Mouse (Mus musculus) limb, embryonic 14.5 days (tissue): Measurements from ENCODE around the gene Ybx2. TPM values are rescaled to one million over a fixed set of nuclear protein-coding genes. Genes with fewer than 3 reads are reported as not detected.
A peak's percentile ranks its signal among the peaks of the same experiment; 100 is the strongest.

Experiments used
- ATAC-seq: fragments of 200-750 bp; cut with Nextera tagmentation; 2 replicates; pipeline ENCODE4 v1.8.0; 2017; ENCODE audit warnings: low read depth, moderate number of reproducible peaks, moderate TSS enrichment; ENCODE audit not compliant: low FRiP score
- DNase-seq: peaks from one replicate; pipeline ENCODE4 v3.0.0-alpha.2; 2015; ENCODE audit warnings: low spot score
- H3K27ac ChIP-seq: fragments of 300-500 bp; sonication (generic); replicated peaks from 2 replicates; pipeline ENCODE4 v1.5.1; 2014; ENCODE audit warnings: low read depth, mild to moderate bottlenecking, low read length, moderate library complexity, mixed read lengths
- H3K27me3 ChIP-seq: fragments of 300-500 bp; sonication (generic); 2 replicates; pipeline ENCODE4 v1.6.1; 2014; ENCODE audit warnings: low read length, mixed read lengths; ENCODE audit not compliant: control insufficient read depth, insufficient read depth
- H3K36me3 ChIP-seq: fragments of 300-500 bp; sonication (generic); 2 replicates; pipeline ENCODE4 v1.6.1; 2014; ENCODE audit warnings: mild to moderate bottlenecking, low read length, moderate library complexity, mixed read lengths; ENCODE audit not compliant: control insufficient read depth, insufficient read depth
- H3K4me1 ChIP-seq: fragments of 300-500 bp; sonication (generic); 2 replicates; pipeline ENCODE4 v1.6.1; 2014; ENCODE audit warnings: antibody characterized with exemption, low read length, mixed read lengths; ENCODE audit not compliant: control insufficient read depth, insufficient read depth
- H3K4me2 ChIP-seq: fragments of 300-500 bp; sonication (generic); replicated peaks from 2 replicates; pipeline ENCODE4 v1.6.1; 2014; ENCODE audit warnings: low read depth, mild to moderate bottlenecking, low read length, moderate library complexity; ENCODE audit not compliant: severe bottlenecking
- H3K4me3 ChIP-seq: fragments of 300-500 bp; sonication (generic); replicated peaks from 2 replicates; pipeline ENCODE4 v1.5.1; 2014; ENCODE audit warnings: low read length
- H3K9ac ChIP-seq: fragments of 300-500 bp; sonication (generic); 2 replicates; pipeline ENCODE4 v1.6.1; 2014; ENCODE audit warnings: mild to moderate bottlenecking, low read depth, low read length, moderate library complexity; ENCODE audit not compliant: severe bottlenecking
- H3K9me3 ChIP-seq: fragments of 300-500 bp; sonication (generic); 2 replicates; pipeline ENCODE4 v1.6.1; 2016; ENCODE audit warnings: low read length; ENCODE audit not compliant: control insufficient read depth
- POLR2A ChIP-seq: fragments of 200-500 bp; IDR thresholded peaks from 2 replicates; pipeline ENCODE4 v1.8.0; 2012; ENCODE audit warnings: inconsistent platforms, mild to moderate bottlenecking, moderate library complexity, borderline replicate concordance; ENCODE audit not compliant: insufficient read depth, insufficient read length; ENCODE audit errors: extremely low read depth
- WGBS: fragments of 180-500 bp; shearing (Covaris S2); extraction: QIAGEN DNeasy Blood & Tissue Kit; methylation state at CpG from one replicate; pipeline ENCODE4 v1.1.7; 2014; 5-methylcytosine and 5-hydroxymethylcytosine counted together
- polyA plus RNA-seq, 2 experiments: library from polyadenylated mRNA; depleted of rRNA in 1 of 2; stranded (reverse) in 1 of 2; unstranded in 1 of 2; fragments of >200 nt; fragmentation: Nextera tagmentation in 1 of 2; extraction: Ambion mirVana in 1 of 2; gene quantifications; 2 replicates each; pipeline versions ENCODE4 v1.2.1 to v1.2.3; 2012 to 2014

Gene Ybx2
- polyA plus RNA-seq (2012; rRNA removed) = 70.1 and 92.8 TPM in 2 replicates
- polyA plus RNA-seq (2014; fragmentation: Nextera tagmentation; extraction: Ambion mirVana) = 7.2 and 10.2 TPM in 2 replicates

GRCm38 (mm10) chr11:69935137-69935879, at the start of gene Ybx2:
TSS of gene Ybx2 (plus strand) at chr11:69935796.
- H3K4me2 ChIP-seq = peak within 1 kb of the TSS; percentile 100
- DNase-seq (peak; percentile 93), ATAC-seq (peak; percentile 91)
- no peaks in the 10 kb centered on the region for H3K9me3 ChIP-seq
- no peak for TF ChIP-seq POLR2A
- H3K27me3 ChIP-seq = no peaks in the 10 kb centered on the region
- H3K4me3 ChIP-seq = peak within 1 kb of the TSS; percentile 65
- WGBS = 1% methylated on average over 31 of the region's 62 CpGs
- H3K36me3 ChIP-seq = no peaks in the 10 kb centered on the region
- H3K4me1 ChIP-seq = peaks cover 26% of the 10 kb centered on the region
- peak within 1 kb of the TSS; percentile 65 for H3K9ac ChIP-seq
- no peak within 1 kb of the TSS for H3K27ac ChIP-seq

- Histone ChIP-seq H3K4me2 (no peak overlapping the region), H3K4me3 (no peak overlapping the region), H3K27me3 (no peaks in the 10 kb centered on the region), H3K36me3 (no peaks in the 10 kb centered on the region), H3K27ac (no peak overlapping the region), H3K4me1 (no peaks in the 10 kb centered on the region), H3K9ac (no peak overlapping the region), H3K9me3 (no peaks in the 10 kb centered on the region)
- TF ChIP-seq POLR2A = no peak
- 71% methylated on average over 8 of the region's 8 CpGs for WGBS
- no peak for ATAC-seq
- DNase-seq = no peak
Measured at GRCm38 (mm10) chr11:69886907-69887635, 48.5 kb upstream of the Ybx2 start.

- no peak overlapping the region for H3K27ac ChIP-seq
- no peaks in the 10 kb centered on the region for H3K4me1 ChIP-seq
- H3K4me2 ChIP-seq = no peak overlapping the region
- no peak overlapping the region for H3K4me3 ChIP-seq
- WGBS = 81% methylated on average over 4 of the region's 4 CpGs
- no peak for DNase-seq
- H3K9me3 ChIP-seq = no peaks in the 10 kb centered on the region
- no peaks in the 10 kb centered on the region for H3K36me3 ChIP-seq
- no peak for ATAC-seq
- no peak for TF ChIP-seq POLR2A
- no peaks in the 10 kb centered on the region for H3K27me3 ChIP-seq
- H3K9ac ChIP-seq = no peak overlapping the region
Measured at GRCm38 (mm10) chr11:69891482-69891881, 44.1 kb upstream of the Ybx2 start.

GRCm38 (mm10) chr11:69894671-69895070, 40.9 kb upstream of the Ybx2 start:
- Histone ChIP-seq H3K4me3 (no peak overlapping the region), H3K4me1 (peaks cover 4% of the 10 kb centered on the region), H3K9me3 (no peaks in the 10 kb centered on the region), H3K27ac (no peak overlapping the region), H3K36me3 (no peaks in the 10 kb centered on the region), H3K9ac (no peak overlapping the region), H3K27me3 (no peaks in the 10 kb centered on the region), H3K4me2 (no peak overlapping the region)
- DNase-seq (no peak), ATAC-seq (no peak)
- no peak for TF ChIP-seq POLR2A
- 61% methylated on average over 5 of the region's 5 CpGs for WGBS

- no peak within 1 kb of the TSS for H3K4me2 ChIP-seq
- 65% methylated on average over 4 of the region's 4 CpGs for WGBS
Measured at GRCm38 (mm10) chr11:69895291-69895690, 40.3 kb upstream of the Ybx2 start, which contains the start of gene Acap1. TSS of gene Acap1 (minus strand) at chr11:69895539.

More at GRCm38 (mm10) chr11:69895291-69895690, 40.3 kb upstream of the Ybx2 start, which contains the start of gene Acap1:
- peaks cover 7% of the 10 kb centered on the region for H3K4me1 ChIP-seq
- H3K36me3 ChIP-seq = no peaks in the 10 kb centered on the region
- no peak for ATAC-seq
- no peak within 1 kb of the TSS for H3K27ac ChIP-seq
- H3K9ac ChIP-seq = no peak within 1 kb of the TSS
- TF ChIP-seq POLR2A = no peak
- no peak within 1 kb of the TSS for H3K4me3 ChIP-seq
- no peaks in the 10 kb centered on the region for H3K27me3 ChIP-seq
- DNase-seq = no peak
- no peaks in the 10 kb centered on the region for H3K9me3 ChIP-seq
